Mouse (Mus musculus) CD4-positive, CD25-positive, alpha-beta regulatory T cell, adult 2 months (primary cell): ENCODE measurements at regions not wholly inside any gene's neighbourhood (a gene's known extent, or its start where the extent isn't known, plus 50 kb on each side); places are given as distances from the start of the nearest gene placed in this dataset.

Experiments
- DNase-seq: peaks from one replicate; pipeline ENCODE4 v3.0.0-alpha.2; 2012; ENCODE audit warnings: low read depth, low spot score

GRCm38 (mm10) chr12:25615377-25615776 is 518.4 kb upstream of the Id2 start:
- no peak for DNase-seq

GRCm38 (mm10) chr12:25613473-25613872 is 516.5 kb upstream of the Id2 start:
- no peak for DNase-seq

- no peak for DNase-seq
Measured at GRCm38 (mm10) chr12:25609045-25609444, 512.1 kb upstream of the Id2 start.

- no peak for DNase-seq
Measured at GRCm38 (mm10) chr12:25605396-25605795, 508.5 kb upstream of the Id2 start.

GRCm38 (mm10) chr12:25590262-25590661 is 493.3 kb upstream of the Id2 start:
- DNase-seq: no peak

- DNase-seq: no peak
Measured at GRCm38 (mm10) chr12:25585746-25586145, 488.8 kb upstream of the Id2 start.

GRCm38 (mm10) chr12:25579407-25579806 is 482.5 kb upstream of the Id2 start:
- no peak for DNase-seq

- DNase-seq: no peak
Measured at GRCm38 (mm10) chr12:25565131-25565530, 468.2 kb upstream of the Id2 start.

- DNase-seq: no peak
Measured at GRCm38 (mm10) chr12:25559601-25560000, 462.7 kb upstream of the Id2 start.

- DNase-seq: no peak
Measured at GRCm38 (mm10) chr12:25553656-25554055, 456.7 kb upstream of the Id2 start.

GRCm38 (mm10) chr12:25549735-25550134 is 452.8 kb upstream of the Id2 start:
- DNase-seq: no peak

- DNase-seq: no peak
Measured at GRCm38 (mm10) chr12:25544253-25544652, 447.3 kb upstream of the Id2 start.

GRCm38 (mm10) chr12:25534620-25534950 is 437.6 kb upstream of the Id2 start:
- DNase-seq: no peak

- DNase-seq: no peak
Measured at GRCm38 (mm10) chr12:25533709-25534619, 437.0 kb upstream of the Id2 start.

- no peak for DNase-seq
Measured at GRCm38 (mm10) chr12:25530483-25530882, 433.5 kb upstream of the Id2 start.

- DNase-seq: no peak
Measured at GRCm38 (mm10) chr12:25529537-25529936, 432.6 kb upstream of the Id2 start.

GRCm38 (mm10) chr12:25526639-25527038 is 429.7 kb upstream of the Id2 start:
- DNase-seq: no peak

- no peak for DNase-seq
Measured at GRCm38 (mm10) chr12:25516738-25517137, 419.8 kb upstream of the Id2 start.

GRCm38 (mm10) chr12:25513679-25514078 is 416.7 kb upstream of the Id2 start:
- no peak for DNase-seq

- DNase-seq: no peak
Measured at GRCm38 (mm10) chr12:25509666-25510065, 412.7 kb upstream of the Id2 start.

GRCm38 (mm10) chr12:25493233-25493632 is 396.3 kb upstream of the Id2 start:
- DNase-seq: no peak

- no peak for DNase-seq
Measured at GRCm38 (mm10) chr12:25492483-25493190, 395.7 kb upstream of the Id2 start.

GRCm38 (mm10) chr12:25475180-25475758 is 378.3 kb upstream of the Id2 start:
- no peak for DNase-seq
